Mouse (Mus musculus): ENCODE measurements around the gene Xylt2. TPM values are rescaled to one million over a fixed set of nuclear protein-coding genes. Genes with fewer than 3 reads are reported as not detected.
"Not testable (repeated sequence)": the region's sequence is repeated elsewhere in the genome, so short reads cannot be mapped to it uniquely, and the experiment has no call there.

The Xylt2 gene
- polyA plus RNA-seq, 1 experiment from 2014 or later: 65.3 TPM

- 91% methylated on average over 2 of the region's 2 CpGs for WGBS (ENCODE audit: missing documents)
- Histone ChIP-seq H3K27ac (no peak overlapping the region), H3K79me2 (ENCODE audit: inconsistent target) (no peaks in the 10 kb centered on the region), H3K36me3 (ENCODE audit: inconsistent target) (no peaks in the 10 kb centered on the region), H3K4me3 (ENCODE audit: inconsistent target) (no peak overlapping the region)
Observed at GRCm38 (mm10) chr11:94697140-94697539, 19.8 kb upstream of the Xylt2 start.

- WGBS (ENCODE audit: missing documents): 46% methylated on average over 6 of the region's 6 CpGs
Observed at GRCm38 (mm10) chr11:94695508-94695907, 18.2 kb upstream of the Xylt2 start.

GRCm38 (mm10) chr11:94692502-94692901 lies 15.2 kb upstream of the Xylt2 start:
- peak overlapping the region; percentile 68 for H3K27ac ChIP-seq
- not testable (repeated sequence) for H3K36me3 ChIP-seq (ENCODE audit: inconsistent target); H3K4me3 ChIP-seq (ENCODE audit: inconsistent target); H3K79me2 ChIP-seq (ENCODE audit: inconsistent target)

More at GRCm38 (mm10) chr11:94695508-94695907, 18.2 kb upstream of the Xylt2 start:
- Histone ChIP-seq H3K79me2 (ENCODE audit: inconsistent target) (no peaks in the 10 kb centered on the region), H3K4me3 (ENCODE audit: inconsistent target) (no peak overlapping the region), H3K27ac (no peak overlapping the region), H3K36me3 (ENCODE audit: inconsistent target) (no peaks in the 10 kb centered on the region)

- WGBS (ENCODE audit: missing documents): 10% methylated on average over 6 of the region's 6 CpGs
- no peaks in the 10 kb centered on the region; the same call in 1 of the 2 replicates for H3K79me2 ChIP-seq (ENCODE audit: inconsistent target)
- no peaks in the 10 kb centered on the region for H3K36me3 ChIP-seq (ENCODE audit: inconsistent target)
- H3K4me3 ChIP-seq (ENCODE audit: inconsistent target): no peak overlapping the region
- H3K27ac ChIP-seq: peak overlapping the region; percentile 94
Observed at GRCm38 (mm10) chr11:94687178-94687577, 9.9 kb upstream of the Xylt2 start.

- peak overlapping the region; percentile 76 for H3K27ac ChIP-seq
- H3K79me2 ChIP-seq (ENCODE audit: inconsistent target): peaks cover 6% of the 10 kb centered on the region; the same call in 1 of the 2 replicates
- WGBS (ENCODE audit: missing documents): 91% methylated on average over 7 of the region's 7 CpGs
- H3K36me3 ChIP-seq (ENCODE audit: inconsistent target): no peaks in the 10 kb centered on the region
- no peak overlapping the region for H3K4me3 ChIP-seq (ENCODE audit: inconsistent target)
Observed at GRCm38 (mm10) chr11:94682427-94682826, 5.1 kb upstream of the Xylt2 start.

- Histone ChIP-seq H3K27ac (peak overlapping the region; percentile 76), H3K36me3 (ENCODE audit: inconsistent target) (no peaks in the 10 kb centered on the region), H3K4me3 (ENCODE audit: inconsistent target) (no peak overlapping the region), H3K79me2 (ENCODE audit: inconsistent target) (peaks cover 9% of the 10 kb centered on the region)
- WGBS (ENCODE audit: missing documents): 85% methylated on average over 4 of the region's 4 CpGs
Observed at GRCm38 (mm10) chr11:94681640-94682039, 4.3 kb upstream of the Xylt2 start.

GRCm38 (mm10) chr11:94680639-94681038 lies 3.3 kb upstream of the Xylt2 start:
- Histone ChIP-seq H3K36me3 (ENCODE audit: inconsistent target) (no peaks in the 10 kb centered on the region), H3K79me2 (ENCODE audit: inconsistent target) (peaks cover 19% of the 10 kb centered on the region), H3K27ac (peak overlapping the region; percentile 76), H3K4me3 (ENCODE audit: inconsistent target) (no peak overlapping the region)

- H3K4me3 ChIP-seq (ENCODE audit: inconsistent target): peak overlapping the region; percentile 41
- peak overlapping the region; percentile 46 for H3K27ac ChIP-seq
- 45% methylated on average over 15 of the region's 15 CpGs for WGBS (ENCODE audit: missing documents)
- H3K36me3 ChIP-seq (ENCODE audit: inconsistent target): no peaks in the 10 kb centered on the region; the same call in 1 of the 2 replicates
- peaks cover 48% of the 10 kb centered on the region for H3K79me2 ChIP-seq (ENCODE audit: inconsistent target)
Observed at GRCm38 (mm10) chr11:94677607-94678145, 361 bp upstream of the Xylt2 start.

GRCm38 (mm10) chr11:94676308-94676707 lies 1.0 kb downstream of the Xylt2 start:
- H3K79me2 ChIP-seq (ENCODE audit: inconsistent target): peaks cover 62% of the 10 kb centered on the region
- H3K4me3 ChIP-seq (ENCODE audit: inconsistent target): peak overlapping the region; percentile 77
- WGBS (ENCODE audit: missing documents): 48% methylated on average over 4 of the region's 4 CpGs
- peak overlapping the region; percentile 55 for H3K27ac ChIP-seq
- H3K36me3 ChIP-seq (ENCODE audit: inconsistent target): peaks cover 8% of the 10 kb centered on the region; the same call in 1 of the 2 replicates

- WGBS (ENCODE audit: missing documents): 89% methylated on average over 5 of the region's 5 CpGs
- H3K36me3 ChIP-seq (ENCODE audit: inconsistent target): peaks cover 14% of the 10 kb centered on the region
- H3K4me3 ChIP-seq (ENCODE audit: inconsistent target): no peak overlapping the region
- peaks cover 68% of the 10 kb centered on the region for H3K79me2 ChIP-seq (ENCODE audit: inconsistent target)
- H3K27ac ChIP-seq: no peak overlapping the region
Observed at GRCm38 (mm10) chr11:94675446-94675845, 1.9 kb downstream of the Xylt2 start.

- Histone ChIP-seq H3K4me3 (ENCODE audit: inconsistent target) (no peak overlapping the region), H3K79me2 (ENCODE audit: inconsistent target) (peaks cover 68% of the 10 kb centered on the region), H3K36me3 (ENCODE audit: inconsistent target) (peaks cover 16% of the 10 kb centered on the region), H3K27ac (no peak overlapping the region)
- 96% methylated on average over 5 of the region's 5 CpGs for WGBS (ENCODE audit: missing documents)
Observed at GRCm38 (mm10) chr11:94674984-94675383, 2.3 kb downstream of the Xylt2 start.

GRCm38 (mm10) chr11:94665281-94665680 lies 12.0 kb downstream of the Xylt2 start:
- H3K27ac ChIP-seq: no peak overlapping the region
- H3K79me2 ChIP-seq (ENCODE audit: inconsistent target): no peaks in the 10 kb centered on the region
- WGBS (ENCODE audit: missing documents): 94% methylated on average over 6 of the region's 6 CpGs
- no peak overlapping the region for H3K4me3 ChIP-seq (ENCODE audit: inconsistent target)
- peaks cover 83% of the 10 kb centered on the region for H3K36me3 ChIP-seq (ENCODE audit: inconsistent target)

- Histone ChIP-seq H3K79me2 (ENCODE audit: inconsistent target) (peaks cover 7% of the 10 kb centered on the region; the same call in 1 of the 2 replicates), H3K36me3 (ENCODE audit: inconsistent target) (peaks cover 69% of the 10 kb centered on the region), H3K27ac (no peak overlapping the region), H3K4me3 (ENCODE audit: inconsistent target) (no peak overlapping the region)
- WGBS (ENCODE audit: missing documents): 100% methylated on average over 1 of the region's 1 CpGs
Observed at GRCm38 (mm10) chr11:94661344-94661743, 16.0 kb downstream of the Xylt2 start.

- H3K4me3 ChIP-seq (ENCODE audit: inconsistent target): peak within 1 kb of the TSS; percentile 88
- under 1% methylated on average over 32 of the region's 32 CpGs for WGBS (ENCODE audit: missing documents)
- H3K79me2 ChIP-seq (ENCODE audit: inconsistent target): peaks cover 46% of the 10 kb centered on the region
- H3K27ac ChIP-seq: peak within 1 kb of the TSS; percentile 95
- H3K36me3 ChIP-seq (ENCODE audit: inconsistent target): peaks cover 20% of the 10 kb centered on the region; the same call in 1 of the 2 replicates
Observed at GRCm38 (mm10) chr11:94653663-94654436, 23.5 kb downstream of the Xylt2 start, which contains the start of the genes Mrpl27 and Eme1. Gene Mrpl27, plus strand, starts transcription at chr11:94653767. Gene Eme1, minus strand, starts transcription at chr11:94653964.

GRCm38 (mm10) chr11:94652973-94653372 lies 24.3 kb downstream of the Xylt2 start:
- Histone ChIP-seq H3K79me2 (ENCODE audit: inconsistent target) (peaks cover 46% of the 10 kb centered on the region), H3K27ac (peak overlapping the region; percentile 95; the same call in 1 of the 2 replicates), H3K36me3 (ENCODE audit: inconsistent target) (peaks cover 13% of the 10 kb centered on the region; the same call in 1 of the 2 replicates), H3K4me3 (ENCODE audit: inconsistent target) (peak overlapping the region; percentile 88)
- WGBS (ENCODE audit: missing documents): 52% methylated on average over 8 of the region's 8 CpGs
